Mouse (Mus musculus) stomach, postnatal 0 days (tissue): ENCODE measurements at regions not wholly inside any gene's neighbourhood (a gene's known extent, or its start where the extent isn't known, plus 50 kb on each side); places are given as distances from the start of the nearest gene placed in this dataset.

Experiments
- CTCF ChIP-seq: IDR thresholded peaks from 2 replicates; pipeline ENCODE4 v1.5.1; 2016; ENCODE audit warnings: antibody characterized with exemption, low read depth, mild to moderate bottlenecking, moderate library complexity
- EP300 ChIP-seq: optimal IDR thresholded peaks from 2 replicates; pipeline ENCODE3; 2016; ENCODE audit warnings: antibody characterized with exemption

GRCm38 (mm10) chr3:139136044-139136443, 61.0 kb upstream of the Rap1gds1 start:
- TF ChIP-seq CTCF (no peak), EP300 (no peak)
